Mouse (Mus musculus) neural tube, embryonic 14.5 days (tissue): ENCODE measurements around the gene Flywch1. TPM values are rescaled to one million over a fixed set of nuclear protein-coding genes. Genes with fewer than 3 reads are reported as not detected.

Experiments used
- ATAC-seq: fragments of 200-750 bp; cut with Nextera tagmentation; 2 replicates; pipeline ENCODE4 v1.8.0; 2017; ENCODE audit warnings: low read depth, mild to moderate bottlenecking, moderate TSS enrichment, moderate library complexity
- H3K27ac ChIP-seq: fragments of 300-500 bp; sonication (generic); 2 replicates; pipeline ENCODE4 v1.5.1; 2014; ENCODE audit warnings: low read depth, mild to moderate bottlenecking, control low read depth, low read length, moderate library complexity, mixed read lengths
- H3K27me3 ChIP-seq: fragments of 300-500 bp; sonication (generic); 2 replicates; pipeline ENCODE4 v1.6.1; 2014; ENCODE audit warnings: low read length; ENCODE audit not compliant: control insufficient read depth, insufficient read depth
- H3K36me3 ChIP-seq: fragments of 300-500 bp; sonication (generic); 2 replicates; pipeline ENCODE4 v1.6.1; 2014; ENCODE audit warnings: low read length, mixed read lengths; ENCODE audit not compliant: control insufficient read depth, insufficient read depth
- H3K4me1 ChIP-seq: fragments of 300-500 bp; sonication (generic); 2 replicates; pipeline ENCODE4 v1.6.1; 2014; ENCODE audit warnings: low read length; ENCODE audit not compliant: control insufficient read depth, insufficient read depth
- H3K4me2 ChIP-seq: fragments of 300-500 bp; sonication (generic); 2 replicates; pipeline ENCODE4 v1.6.1; 2014; ENCODE audit warnings: mild to moderate bottlenecking, low read depth, low read length, control low read depth
- H3K4me3 ChIP-seq: fragments of 300-500 bp; sonication (generic); 2 replicates; pipeline ENCODE4 v1.5.1; 2014; ENCODE audit warnings: low read depth, low read length, control low read depth, mixed read lengths
- H3K9ac ChIP-seq: fragments of 300-500 bp; sonication (generic); replicated peaks from 2 replicates; pipeline ENCODE4 v1.6.1; 2014; ENCODE audit warnings: low read depth, mild to moderate bottlenecking, control low read depth, low read length, mixed read lengths
- H3K9me3 ChIP-seq: fragments of 300-500 bp; sonication (generic); 2 replicates; pipeline ENCODE4 v1.6.1; 2016; ENCODE audit warnings: low read length; ENCODE audit not compliant: control insufficient read depth
- WGBS: fragments of 180-500 bp; shearing (Covaris S2); extraction: QIAGEN DNeasy Blood & Tissue Kit; methylation state at CpG from one replicate; pipeline ENCODE4 v1.1.7; 2014; 5-methylcytosine and 5-hydroxymethylcytosine counted together
- polyA plus RNA-seq: library from polyadenylated mRNA; unstranded; fragments of >200 nt; fragmentation: Nextera tagmentation; extraction: Ambion mirVana; gene quantifications from 2 replicates; pipeline ENCODE4 v1.2.1, GENCODE M21; 2014

The Flywch1 gene
- polyA plus RNA-seq, 1 experiment from 2014 or later: 192 TPM

GRCm38 (mm10) chr17:23737493-23738445, 33.6 kb downstream of the Flywch1 start:
- Histone ChIP-seq H3K36me3 (peaks cover 16% of the 10 kb centered on the region), H3K9ac (no peak overlapping the region)

GRCm38 (mm10) chr17:23734341-23734740, 37.1 kb downstream of the Flywch1 start:
- WGBS: 69% methylated on average over 1 of the region's 1 CpGs
- no peak overlapping the region for H3K27ac ChIP-seq
- no peak overlapping the region for H3K9ac ChIP-seq
- H3K9me3 ChIP-seq: no peaks in the 10 kb centered on the region
- H3K4me2 ChIP-seq: no peak overlapping the region
- H3K36me3 ChIP-seq: peaks cover 16% of the 10 kb centered on the region
- no peaks in the 10 kb centered on the region for H3K27me3 ChIP-seq
- peaks cover 15% of the 10 kb centered on the region for H3K4me1 ChIP-seq
- ATAC-seq: no peak
- no peak overlapping the region for H3K4me3 ChIP-seq

More at GRCm38 (mm10) chr17:23737493-23738445, 33.6 kb downstream of the Flywch1 start:
- Histone ChIP-seq H3K9me3 (no peaks in the 10 kb centered on the region), H3K27me3 (peaks cover 15% of the 10 kb centered on the region), H3K27ac (no peak overlapping the region), H3K4me1 (peaks cover 20% of the 10 kb centered on the region), H3K4me2 (peak overlapping the region; percentile 79; the same call in 1 of the 2 replicates), H3K4me3 (no peak overlapping the region)
- WGBS: 76% methylated on average over 15 of the region's 15 CpGs
- no peak for ATAC-seq

- Histone ChIP-seq H3K27me3 (no peaks in the 10 kb centered on the region), H3K9ac (no peak overlapping the region), H3K9me3 (no peaks in the 10 kb centered on the region), H3K27ac (no peak overlapping the region), H3K4me2 (no peak overlapping the region), H3K4me1 (peaks cover 6% of the 10 kb centered on the region; the same call in 1 of the 2 replicates), H3K36me3 (peaks cover 3% of the 10 kb centered on the region; the same call in 1 of the 2 replicates), H3K4me3 (no peak overlapping the region)
- ATAC-seq: no peak
- WGBS: 79% methylated on average over 1 of the region's 1 CpGs
Measured at GRCm38 (mm10) chr17:23730441-23730840, 41.0 kb downstream of the Flywch1 start.

GRCm38 (mm10) chr17:23726758-23727142, 44.7 kb downstream of the Flywch1 start:
- Histone ChIP-seq H3K27ac (peak overlapping the region; percentile 34; the same call in 1 of the 2 replicates), H3K4me3 (peak overlapping the region; percentile 74), H3K4me2 (peak overlapping the region; percentile 94), H3K36me3 (no peaks in the 10 kb centered on the region), H3K27me3 (no peaks in the 10 kb centered on the region), H3K9me3 (no peaks in the 10 kb centered on the region), H3K4me1 (peaks cover 6% of the 10 kb centered on the region; the same call in 1 of the 2 replicates), H3K9ac (peak overlapping the region; percentile 66)
- 1% methylated on average over 13 of the region's 20 CpGs for WGBS
- ATAC-seq: peak; percentile 83

GRCm38 (mm10) chr17:23725999-23726757, 45.2 kb downstream of the Flywch1 start, which contains the start of gene Pkmyt1:
Gene Pkmyt1 (plus strand): TSS chr17:23726336.
- 2% methylated on average over 61 of the region's 73 CpGs for WGBS
- H3K27ac ChIP-seq: peak within 1 kb of the TSS; percentile 34

GRCm38 (mm10) chr17:23725477-23725876, 45.9 kb downstream of the Flywch1 start:
- no peaks in the 10 kb centered on the region for H3K9me3 ChIP-seq
- no peaks in the 10 kb centered on the region for H3K36me3 ChIP-seq
- H3K9ac ChIP-seq: peak overlapping the region; percentile 66
- H3K4me1 ChIP-seq: peaks cover 6% of the 10 kb centered on the region; the same call in 1 of the 2 replicates
- peak overlapping the region; percentile 74 for H3K4me3 ChIP-seq
- no peaks in the 10 kb centered on the region for H3K27me3 ChIP-seq
- H3K27ac ChIP-seq: no peak overlapping the region
- 61% methylated on average over 4 of the region's 4 CpGs for WGBS
- no peak for ATAC-seq
- peak overlapping the region; percentile 94 for H3K4me2 ChIP-seq

More at GRCm38 (mm10) chr17:23725999-23726757, 45.2 kb downstream of the Flywch1 start, which contains the start of gene Pkmyt1:
- Histone ChIP-seq H3K27me3 (no peaks in the 10 kb centered on the region), H3K9me3 (no peaks in the 10 kb centered on the region), H3K9ac (peak within 1 kb of the TSS; percentile 66), H3K4me1 (peaks cover 6% of the 10 kb centered on the region; the same call in 1 of the 2 replicates), H3K36me3 (no peaks in the 10 kb centered on the region), H3K4me2 (peak within 1 kb of the TSS; percentile 94), H3K4me3 (peak within 1 kb of the TSS; percentile 74)
- ATAC-seq: peak; percentile 94

- WGBS: 76% methylated on average over 7 of the region's 7 CpGs
- Histone ChIP-seq H3K9ac (no peak within 1 kb of the TSS), H3K4me1 (peaks cover 6% of the 10 kb centered on the region; the same call in 1 of the 2 replicates), H3K27ac (no peak within 1 kb of the TSS), H3K9me3 (no peaks in the 10 kb centered on the region), H3K27me3 (no peaks in the 10 kb centered on the region), H3K4me3 (no peak within 1 kb of the TSS), H3K4me2 (no peak within 1 kb of the TSS), H3K36me3 (no peaks in the 10 kb centered on the region)
- ATAC-seq: no peak
Measured at GRCm38 (mm10) chr17:23722376-23723125, 48.9 kb downstream of the Flywch1 start, which contains the start of gene 1520401A03Rik. Gene 1520401A03Rik (minus strand): TSS chr17:23722783.

- no peak overlapping the region for H3K4me3 ChIP-seq
- WGBS: 85% methylated on average over 2 of the region's 2 CpGs
Measured at GRCm38 (mm10) chr17:23721886-23722285, 49.5 kb downstream of the Flywch1 start.

More at GRCm38 (mm10) chr17:23721886-23722285, 49.5 kb downstream of the Flywch1 start:
- peaks cover 4% of the 10 kb centered on the region; the same call in 1 of the 2 replicates for H3K4me1 ChIP-seq
- no peak overlapping the region for H3K27ac ChIP-seq
- no peak for ATAC-seq
- H3K4me2 ChIP-seq: no peak overlapping the region
- H3K27me3 ChIP-seq: no peaks in the 10 kb centered on the region
- H3K9me3 ChIP-seq: no peaks in the 10 kb centered on the region
- H3K9ac ChIP-seq: no peak overlapping the region
- no peaks in the 10 kb centered on the region for H3K36me3 ChIP-seq
